Mouse (Mus musculus): Measurements from ENCODE around the gene Rbm20. TPM values are rescaled to one million over a fixed set of nuclear protein-coding genes. Genes with fewer than 3 reads are reported as not detected.
A peak's percentile ranks its signal among the peaks of the same experiment; 100 is the strongest.

Rbm20 gene
- polyA plus RNA-seq, 1 experiment from 2014 or later = 3.6 TPM

DNA sequence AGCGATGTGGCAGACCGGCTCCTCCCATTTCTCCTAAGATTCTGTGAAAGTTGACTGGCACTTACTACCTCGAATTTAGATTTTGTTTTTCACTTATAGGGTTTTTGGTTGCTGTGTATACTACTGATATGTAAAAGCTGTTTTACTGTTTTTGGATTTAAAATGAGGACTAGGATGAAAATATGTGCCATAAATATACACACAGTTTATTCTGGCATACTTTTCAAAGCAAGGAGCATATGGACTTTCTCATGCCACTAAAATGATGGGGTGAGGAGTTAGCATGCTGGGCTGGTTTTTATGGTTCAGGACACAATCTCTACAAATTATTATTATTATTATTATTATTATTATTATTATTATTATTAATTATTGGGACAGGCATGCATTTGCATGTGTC lies 133.5 kb downstream of the Rbm20 start:
- H3K9ac ChIP-seq (ENCODE audit: low read depth, low read length) = no peak overlapping the region
- no peaks in the 10 kb centered on the region for H3K9me3 ChIP-seq (ENCODE audit: control insufficient read depth, low read length)
- no peak overlapping the region for H3K4me3 ChIP-seq (ENCODE audit: low read length)
- peaks cover 30% of the 10 kb centered on the region for H3K4me1 ChIP-seq (ENCODE audit: control insufficient read depth, insufficient read depth, low read length)
- no peaks in the 10 kb centered on the region for H3K27me3 ChIP-seq (ENCODE audit: control insufficient read depth, insufficient read depth, low read length)
- 42% methylated on average over 3 of the region's 3 CpGs for WGBS
- H3K27ac ChIP-seq (ENCODE audit: low read depth, low read length) = peak overlapping the region; percentile 45
- 0 out of 2 replicates have a peak, but pooled peaks have one; percentile 28 for ATAC-seq (ENCODE audit: low FRiP score, low TSS enrichment)
- H3K4me2 ChIP-seq (replicated peaks; ENCODE audit: low read depth, low read length) = no peak overlapping the region
- no peaks in the 10 kb centered on the region for H3K36me3 ChIP-seq (ENCODE audit: control insufficient read depth, insufficient read depth, low read length)

DNA sequence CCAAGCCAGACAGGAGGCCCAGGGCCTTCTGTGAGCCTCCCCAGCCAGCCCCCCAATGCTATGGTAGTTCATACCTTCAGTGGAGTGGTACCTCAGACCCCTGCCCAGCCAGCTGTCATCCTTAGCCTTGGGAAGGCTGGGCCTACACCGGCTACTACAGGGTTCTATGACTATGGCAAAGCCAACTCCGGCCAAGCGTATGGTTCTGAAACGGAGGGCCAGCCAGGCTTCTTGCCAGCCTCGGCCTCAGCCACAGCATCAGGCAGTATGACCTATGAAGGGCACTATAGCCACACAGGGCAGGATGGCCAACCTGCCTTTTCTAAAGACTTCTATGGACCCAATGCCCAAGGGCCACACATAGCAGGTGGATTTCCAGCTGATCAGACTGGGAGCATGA lies 136.5 kb downstream of the Rbm20 start:
- Histone ChIP-seq H3K27me3 (ENCODE audit: control insufficient read depth, insufficient read depth, low read length) (no peaks in the 10 kb centered on the region), H3K9me3 (ENCODE audit: control insufficient read depth, low read length) (no peaks in the 10 kb centered on the region), H3K4me2 (replicated peaks; ENCODE audit: low read depth, low read length) (no peak overlapping the region), H3K4me3 (ENCODE audit: low read length) (no peak overlapping the region), H3K4me1 (ENCODE audit: control insufficient read depth, insufficient read depth, low read length) (peaks cover 17% of the 10 kb centered on the region), H3K36me3 (ENCODE audit: control insufficient read depth, insufficient read depth, low read length) (no peaks in the 10 kb centered on the region), H3K9ac (ENCODE audit: low read depth, low read length) (no peak overlapping the region), H3K27ac (ENCODE audit: low read depth, low read length) (no peak overlapping the region)
- no peak for ATAC-seq (ENCODE audit: low FRiP score, low TSS enrichment)
- WGBS = 94% methylated on average over 5 of the region's 5 CpGs

DNA sequence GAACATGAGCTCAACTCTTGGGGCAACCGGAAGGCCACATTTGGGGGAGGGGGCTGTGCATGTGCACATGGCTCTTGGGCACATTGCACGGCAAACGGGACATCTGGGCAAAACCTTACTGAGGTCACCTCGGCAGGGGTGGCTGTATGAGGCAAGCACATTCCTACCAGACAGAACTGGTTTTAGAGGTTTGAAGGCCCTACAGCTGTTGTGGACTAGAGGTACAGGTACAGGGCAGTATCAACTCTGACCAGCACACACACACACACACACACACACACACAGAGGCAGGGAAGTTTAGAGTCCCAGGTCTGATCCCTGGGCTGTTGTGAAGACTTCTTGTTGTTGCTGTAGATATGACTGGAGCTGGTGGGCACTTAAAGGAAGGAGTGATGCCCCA lies 138.6 kb downstream of the Rbm20 start:
- Histone ChIP-seq H3K4me3 (ENCODE audit: low read length) (no peak overlapping the region), H3K27ac (ENCODE audit: low read depth, low read length) (no peak overlapping the region), H3K27me3 (ENCODE audit: control insufficient read depth, insufficient read depth, low read length) (no peaks in the 10 kb centered on the region), H3K9me3 (ENCODE audit: control insufficient read depth, low read length) (no peaks in the 10 kb centered on the region), H3K36me3 (ENCODE audit: control insufficient read depth, insufficient read depth, low read length) (no peaks in the 10 kb centered on the region), H3K9ac (ENCODE audit: low read depth, low read length) (no peak overlapping the region), H3K4me2 (replicated peaks; ENCODE audit: low read depth, low read length) (no peak overlapping the region), H3K4me1 (ENCODE audit: control insufficient read depth, insufficient read depth, low read length) (0 out of 2 replicates have a peak, but pooled peaks cover 12% of the 10 kb centered on the region)
- ATAC-seq (ENCODE audit: low FRiP score, low TSS enrichment) = no peak
- 74% methylated on average over 4 of the region's 4 CpGs for whole genome bisulfite sequencing

DNA sequence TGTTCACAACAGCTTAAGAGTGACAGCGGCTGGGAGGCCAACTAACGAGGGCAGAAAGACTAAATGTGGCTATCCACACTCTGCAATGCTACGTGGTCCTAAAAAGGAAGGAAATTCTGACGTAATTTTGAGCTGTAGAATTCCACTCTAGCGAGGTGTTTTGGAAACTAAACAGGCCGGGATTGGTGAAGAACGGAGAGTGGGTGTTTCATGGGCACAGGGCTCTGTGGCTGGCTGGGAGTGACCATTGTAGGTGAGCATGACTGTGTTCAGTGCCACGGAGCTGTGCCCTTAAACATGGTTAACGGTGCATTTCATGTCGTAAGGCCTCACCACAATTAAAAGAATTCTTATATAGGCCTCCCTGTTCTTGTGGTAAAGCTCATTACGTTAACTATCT lies 139.1 kb downstream of the Rbm20 start:
- no peak for ATAC-seq (ENCODE audit: low FRiP score, low TSS enrichment)
- peaks cover 17% of the 10 kb centered on the region; the same call in 1 of the 2 replicates for H3K4me1 ChIP-seq (ENCODE audit: control insufficient read depth, insufficient read depth, low read length)
- H3K4me2 ChIP-seq (replicated peaks; ENCODE audit: low read depth, low read length) = no peak overlapping the region
- no peaks in the 10 kb centered on the region for H3K9me3 ChIP-seq (ENCODE audit: control insufficient read depth, low read length)
- no peaks in the 10 kb centered on the region for H3K36me3 ChIP-seq (ENCODE audit: control insufficient read depth, insufficient read depth, low read length)
- H3K27ac ChIP-seq (ENCODE audit: low read depth, low read length) = no peak overlapping the region
- WGBS = 78% methylated on average over 11 of the region's 11 CpGs
- H3K4me3 ChIP-seq (ENCODE audit: low read length) = no peak overlapping the region
- no peaks in the 10 kb centered on the region for H3K27me3 ChIP-seq (ENCODE audit: control insufficient read depth, insufficient read depth, low read length)
- H3K9ac ChIP-seq (ENCODE audit: low read depth, low read length) = no peak overlapping the region

DNA sequence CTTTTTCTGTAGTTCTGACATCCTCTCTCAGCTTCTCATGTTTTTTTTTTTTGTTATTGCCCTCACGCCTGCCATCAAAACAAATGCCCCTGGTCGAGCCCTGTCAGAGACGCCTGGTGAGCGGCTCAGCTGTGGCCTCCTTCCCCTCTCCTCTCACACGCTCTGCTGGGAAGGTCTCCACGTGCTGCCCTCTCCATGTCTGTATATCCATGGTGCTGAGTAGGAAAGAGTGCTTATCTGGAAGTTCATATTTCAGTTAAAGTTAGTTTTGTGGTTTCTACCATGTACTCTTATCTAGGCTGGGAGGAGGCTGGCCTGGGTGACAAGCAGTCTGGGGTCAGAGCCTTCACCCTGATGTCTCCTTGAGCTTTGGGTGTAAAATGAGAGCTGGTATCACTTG lies 142.2 kb downstream of the Rbm20 start:
- peaks cover 32% of the 10 kb centered on the region for H3K4me1 ChIP-seq (ENCODE audit: control insufficient read depth, insufficient read depth, low read length)
- no peak for ATAC-seq (ENCODE audit: low FRiP score, low TSS enrichment)
- no peaks in the 10 kb centered on the region for H3K36me3 ChIP-seq (ENCODE audit: control insufficient read depth, insufficient read depth, low read length)
- no peak overlapping the region for H3K9ac ChIP-seq (ENCODE audit: low read depth, low read length)
- 30% methylated on average over 6 of the region's 6 CpGs for WGBS
- no peak overlapping the region for H3K4me2 ChIP-seq (replicated peaks; ENCODE audit: low read depth, low read length)
- no peaks in the 10 kb centered on the region for H3K9me3 ChIP-seq (ENCODE audit: control insufficient read depth, low read length)
- no peak overlapping the region for H3K4me3 ChIP-seq (ENCODE audit: low read length)
- H3K27ac ChIP-seq (ENCODE audit: low read depth, low read length) = no peak overlapping the region
- H3K27me3 ChIP-seq (ENCODE audit: control insufficient read depth, insufficient read depth, low read length) = no peaks in the 10 kb centered on the region

DNA sequence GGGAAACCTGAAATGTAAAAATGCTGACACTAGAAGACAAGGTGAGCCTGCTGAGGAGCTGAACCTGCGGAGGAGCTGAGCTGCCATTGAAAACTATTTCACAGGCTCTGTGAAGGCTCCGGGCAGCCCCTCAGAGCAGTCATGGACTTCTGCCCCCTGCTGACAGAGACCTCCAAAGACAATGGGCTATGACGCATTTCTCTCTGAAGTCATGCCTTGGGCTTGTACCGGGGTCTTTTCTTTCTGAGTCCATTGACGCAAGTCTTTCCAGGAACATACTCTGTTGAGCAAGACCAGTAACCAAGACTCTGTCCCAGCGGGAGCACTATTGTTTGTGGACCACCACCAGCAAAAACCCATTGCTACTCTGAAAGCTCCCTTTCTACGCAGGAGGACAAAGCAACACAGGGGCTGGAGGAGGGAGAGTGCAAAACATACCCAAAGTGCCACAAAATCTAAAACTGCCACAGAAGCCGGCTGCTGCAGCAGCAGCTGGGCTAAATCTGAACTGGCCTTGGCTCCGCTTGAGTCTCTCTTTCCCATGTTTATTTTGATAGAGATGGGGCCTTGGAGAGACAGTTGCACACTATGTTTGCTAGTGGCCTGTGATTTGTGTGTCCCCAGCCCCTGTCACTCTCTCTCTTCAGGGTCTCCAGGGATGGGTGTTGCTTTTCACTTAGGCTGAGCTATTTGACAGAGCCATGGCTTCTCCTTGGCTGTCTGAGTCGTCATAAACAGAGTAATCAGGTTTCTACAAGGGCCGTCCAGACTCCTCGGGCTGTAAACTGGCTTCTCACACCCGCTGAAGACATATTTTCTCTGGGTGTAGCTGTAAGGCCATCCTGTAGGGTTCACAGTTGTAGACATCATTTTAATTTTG lies 144.4 kb downstream of the Rbm20 start:
- Histone ChIP-seq H3K27ac (ENCODE audit: low read depth, low read length) (peak overlapping the region; percentile 69), H3K4me1 (ENCODE audit: control insufficient read depth, insufficient read depth, low read length) (peaks cover 32% of the 10 kb centered on the region), H3K9ac (ENCODE audit: low read depth, low read length) (peak overlapping the region; percentile 18; the same call in 1 of the 2 replicates), H3K36me3 (ENCODE audit: control insufficient read depth, insufficient read depth, low read length) (no peaks in the 10 kb centered on the region), H3K27me3 (ENCODE audit: control insufficient read depth, insufficient read depth, low read length) (no peaks in the 10 kb centered on the region), H3K4me2 (replicated peaks; ENCODE audit: low read depth, low read length) (no peak overlapping the region), H3K9me3 (ENCODE audit: control insufficient read depth, low read length) (no peaks in the 10 kb centered on the region), H3K4me3 (ENCODE audit: low read length) (no peak overlapping the region)
- 26% methylated on average over 13 of the region's 13 CpGs for WGBS
- ATAC-seq (ENCODE audit: low FRiP score, low TSS enrichment) = peak; percentile 76

DNA sequence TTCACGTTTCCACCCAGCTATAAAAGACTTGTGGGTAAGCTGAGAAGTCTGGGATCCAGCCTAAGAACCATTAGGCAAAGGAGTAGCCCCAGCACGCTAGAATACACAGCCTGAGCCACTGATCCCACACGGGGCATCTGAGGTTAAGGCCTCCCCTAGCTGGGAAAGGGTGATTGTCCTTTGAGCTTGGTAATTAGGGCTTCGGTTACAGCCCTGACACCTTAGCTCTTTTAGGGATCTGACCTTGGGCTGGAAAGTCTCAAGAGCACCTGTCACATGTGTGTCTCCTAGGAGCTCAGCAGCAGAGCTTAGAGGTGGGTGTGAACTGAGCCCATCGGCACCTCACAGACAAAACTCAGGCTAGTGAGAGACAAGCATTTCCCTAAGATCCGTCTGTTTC lies 146.7 kb downstream of the Rbm20 start:
- peak; percentile 51 for ATAC-seq (ENCODE audit: low FRiP score, low TSS enrichment)
- Histone ChIP-seq H3K4me2 (replicated peaks; ENCODE audit: low read depth, low read length) (no peak overlapping the region), H3K4me3 (ENCODE audit: low read length) (no peak overlapping the region), H3K36me3 (ENCODE audit: control insufficient read depth, insufficient read depth, low read length) (no peaks in the 10 kb centered on the region), H3K27ac (ENCODE audit: low read depth, low read length) (no peak overlapping the region), H3K9me3 (ENCODE audit: control insufficient read depth, low read length) (no peaks in the 10 kb centered on the region), H3K4me1 (ENCODE audit: control insufficient read depth, insufficient read depth, low read length) (peaks cover 32% of the 10 kb centered on the region), H3K9ac (ENCODE audit: low read depth, low read length) (no peak overlapping the region), H3K27me3 (ENCODE audit: control insufficient read depth, insufficient read depth, low read length) (no peaks in the 10 kb centered on the region)
- 18% methylated on average over 6 of the region's 6 CpGs for WGBS

DNA sequence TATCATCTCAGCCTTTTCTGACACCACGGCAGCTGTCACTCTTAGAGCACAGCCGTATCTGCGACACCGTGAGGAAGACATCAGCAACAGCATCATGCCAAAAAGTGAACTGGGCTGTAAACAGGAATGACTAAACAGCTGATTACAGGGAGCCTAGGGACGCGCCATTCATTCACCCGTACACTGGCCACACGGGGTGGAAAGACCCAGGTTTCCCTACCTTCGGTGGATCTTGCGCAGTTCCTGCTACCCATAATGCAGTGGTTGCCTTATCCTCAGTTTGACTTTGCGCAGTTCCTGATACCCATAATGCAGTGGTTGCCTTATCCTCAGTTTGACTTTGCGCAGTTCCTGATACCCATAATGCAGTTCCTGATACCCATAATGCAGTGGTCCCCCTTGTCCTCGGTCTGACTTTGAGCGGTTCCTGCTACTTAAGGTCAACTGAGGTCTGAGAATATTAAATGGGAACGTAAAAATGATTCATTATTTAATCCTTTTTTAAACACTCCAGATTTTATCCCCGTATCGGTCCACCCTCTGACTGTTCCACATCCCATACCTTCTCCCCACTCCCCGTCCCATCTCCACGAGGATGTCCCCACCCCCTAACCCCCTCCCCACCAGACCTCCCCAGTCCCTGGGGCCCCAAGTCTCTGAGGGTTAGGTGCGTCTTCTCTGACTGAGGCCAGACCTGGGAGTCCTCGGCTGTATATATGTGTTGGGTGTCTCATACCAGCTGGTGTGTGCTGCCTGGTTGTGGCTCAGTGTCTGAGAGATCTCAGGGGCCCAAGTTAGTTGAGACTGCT lies 148.0 kb downstream of the Rbm20 start:
- Histone ChIP-seq H3K4me3 (ENCODE audit: low read length) (peak overlapping the region; percentile 25), H3K27me3 (ENCODE audit: control insufficient read depth, insufficient read depth, low read length) (no peaks in the 10 kb centered on the region), H3K9me3 (ENCODE audit: control insufficient read depth, low read length) (no peaks in the 10 kb centered on the region), H3K36me3 (ENCODE audit: control insufficient read depth, insufficient read depth, low read length) (no peaks in the 10 kb centered on the region), H3K27ac (ENCODE audit: low read depth, low read length) (no peak overlapping the region), H3K4me1 (ENCODE audit: control insufficient read depth, insufficient read depth, low read length) (peaks cover 28% of the 10 kb centered on the region), H3K4me2 (replicated peaks; ENCODE audit: low read depth, low read length) (peak overlapping the region; percentile 22; the same call in 1 of the 2 replicates), H3K9ac (ENCODE audit: low read depth, low read length) (no peak overlapping the region)
- WGBS = 61% methylated on average over 21 of the region's 21 CpGs
- ATAC-seq (ENCODE audit: low FRiP score, low TSS enrichment) = no peak

DNA sequence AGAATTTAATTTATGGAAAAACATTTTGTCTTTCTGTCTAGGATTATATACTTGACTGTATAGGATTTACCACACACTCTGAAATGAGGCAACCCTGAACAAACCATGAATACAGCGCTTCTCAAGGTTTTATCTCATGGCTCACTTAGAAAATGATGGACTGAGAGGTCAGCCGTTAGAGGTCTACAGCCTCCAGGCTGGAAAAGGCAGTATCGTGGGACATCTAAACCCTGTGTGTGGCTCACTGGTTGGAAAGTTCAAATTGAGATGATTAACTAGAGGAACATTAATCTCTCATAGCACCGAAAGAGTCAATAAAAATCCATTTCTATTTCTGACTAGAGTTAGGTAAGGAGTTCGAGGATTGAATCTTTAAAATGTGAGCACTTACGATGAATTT lies 152.9 kb downstream of the Rbm20 start:
- 11% methylated on average over 6 of the region's 6 CpGs for WGBS
- peak overlapping the region; percentile 65 for H3K27ac ChIP-seq (ENCODE audit: low read depth, low read length)

More for the DNA sequence above, 152.9 kb downstream of the Rbm20 start:
- peaks cover 24% of the 10 kb centered on the region for H3K4me1 ChIP-seq (ENCODE audit: control insufficient read depth, insufficient read depth, low read length)
- peak; percentile 48 for ATAC-seq (ENCODE audit: low FRiP score, low TSS enrichment)
- no peaks in the 10 kb centered on the region for H3K36me3 ChIP-seq (ENCODE audit: control insufficient read depth, insufficient read depth, low read length)
- no peaks in the 10 kb centered on the region for H3K9me3 ChIP-seq (ENCODE audit: control insufficient read depth, low read length)
- peak overlapping the region; percentile 18; the same call in 1 of the 2 replicates for H3K4me2 ChIP-seq (replicated peaks; ENCODE audit: low read depth, low read length)
- H3K4me3 ChIP-seq (ENCODE audit: low read length) = no peak overlapping the region
- no peak overlapping the region for H3K9ac ChIP-seq (ENCODE audit: low read depth, low read length)
- no peaks in the 10 kb centered on the region for H3K27me3 ChIP-seq (ENCODE audit: control insufficient read depth, insufficient read depth, low read length)

All from kidney, embryonic 14.5 days (tissue).